Mouse (Mus musculus) right cerebral cortex, postnatal 25 days (tissue): ENCODE measurements at regions not wholly inside any gene's neighbourhood (a gene's known extent, or its start where the extent isn't known, plus 50 kb on each side); places are given as distances from the start of the nearest gene placed in this dataset.

Experiments
- DNase-seq: peaks from one replicate; pipeline ENCODE4 v3.0.0; 2022

DNA sequence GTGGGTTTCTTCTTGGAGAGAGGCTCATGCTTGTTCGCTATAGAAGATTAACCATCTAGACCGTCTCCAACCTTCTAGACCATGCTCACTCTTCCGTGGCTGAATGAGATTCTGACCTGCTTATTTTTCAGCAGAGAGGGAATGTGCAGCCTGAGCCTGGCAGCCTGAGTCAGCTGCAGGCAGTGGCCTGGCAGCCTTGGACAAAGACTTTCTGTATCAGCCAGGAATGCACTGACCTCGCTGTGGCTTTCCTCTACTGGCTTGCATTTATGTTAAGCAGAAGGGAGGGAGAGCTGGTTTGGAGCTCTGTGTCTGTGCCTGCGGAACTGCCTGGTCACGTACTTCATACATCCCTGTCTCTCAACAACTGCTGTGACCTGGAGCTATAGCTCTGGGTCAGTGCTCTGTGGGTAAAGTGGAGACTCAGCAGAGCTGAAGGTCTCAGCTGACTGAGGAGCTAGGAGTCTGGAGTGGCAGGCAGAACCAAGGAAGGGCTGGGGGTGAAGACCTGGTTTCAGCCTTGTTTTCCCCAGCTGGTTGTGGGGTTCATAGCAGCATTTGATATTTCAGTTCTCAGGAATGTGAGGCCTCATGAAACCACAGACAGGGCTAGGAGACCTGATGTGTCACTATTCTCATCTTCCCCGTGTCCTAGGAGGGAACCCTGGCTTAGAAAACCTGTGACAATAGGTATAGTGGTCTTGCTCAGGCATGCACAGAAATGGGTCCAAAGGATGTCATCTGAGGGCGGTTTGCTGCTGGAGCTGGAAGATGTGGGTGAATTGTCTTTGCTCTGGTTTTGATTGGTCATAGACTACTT, 207.2 kb upstream of the Ncam1 start:
- no peak for DNase-seq

DNA sequence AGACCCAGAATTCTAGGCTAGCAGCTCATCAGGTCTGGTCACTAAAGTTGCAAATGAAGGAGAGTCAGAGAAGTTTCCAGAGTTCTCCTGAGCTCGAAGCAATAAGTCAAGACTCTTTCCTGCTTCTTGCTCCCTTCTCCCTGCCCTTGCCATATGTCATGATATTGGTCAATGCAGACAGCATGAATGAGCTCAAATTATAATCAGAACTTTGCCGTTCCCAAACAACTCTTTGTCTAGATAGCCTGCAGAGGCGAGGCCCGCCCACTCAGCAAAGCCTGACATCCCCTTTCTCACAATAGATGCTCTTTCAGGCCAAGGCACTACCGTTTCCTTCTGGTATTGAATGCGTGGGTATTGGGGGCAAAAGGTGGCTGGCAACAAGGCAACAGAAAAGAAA, 204.0 kb upstream of the Ncam1 start:
- DNase-seq, result no peak

DNA sequence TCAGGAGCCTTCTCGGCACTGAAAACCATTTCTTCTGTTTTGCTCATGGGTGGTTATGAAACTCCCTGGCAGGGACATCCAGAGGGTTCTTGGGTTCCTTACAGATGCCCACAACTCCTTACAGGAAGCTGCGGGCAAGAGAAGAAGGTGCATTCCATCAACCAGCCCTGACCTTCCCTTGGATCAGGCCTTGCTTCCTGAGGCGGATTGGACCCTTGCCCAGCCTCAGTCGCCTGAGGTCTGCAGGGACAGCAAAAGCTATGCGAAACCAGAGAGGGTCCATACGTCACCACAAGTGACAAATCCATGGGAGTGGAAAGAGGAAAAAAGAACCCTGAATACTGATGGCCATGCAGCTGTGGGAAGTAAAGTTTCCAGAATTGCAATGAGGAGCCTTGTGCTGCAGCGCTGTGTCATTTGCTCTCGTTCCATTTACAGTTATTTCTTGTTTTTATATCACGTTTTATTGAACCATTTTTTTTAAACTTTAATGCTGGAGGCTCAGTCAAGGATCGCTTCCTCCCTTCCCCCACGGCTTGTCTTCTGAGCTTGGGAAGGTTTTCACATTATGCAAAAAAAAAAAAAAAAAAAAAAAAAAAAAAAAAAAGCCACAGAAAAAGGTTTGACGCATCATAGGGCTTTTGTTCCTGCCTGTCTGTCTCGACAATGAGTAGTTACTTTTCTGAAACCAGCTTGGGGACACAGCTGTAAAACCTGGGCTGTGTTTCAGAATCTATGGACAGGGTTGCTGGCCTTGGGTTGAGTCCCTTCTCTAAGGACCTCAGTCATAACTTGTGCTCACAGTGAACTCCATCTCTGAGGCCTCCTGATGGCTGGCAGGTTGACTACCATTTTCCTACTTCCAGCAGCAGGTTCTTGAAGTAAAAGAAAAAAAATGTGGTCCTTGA, 202.0 kb upstream of the Ncam1 start:
- no peak for DNase-seq

DNA sequence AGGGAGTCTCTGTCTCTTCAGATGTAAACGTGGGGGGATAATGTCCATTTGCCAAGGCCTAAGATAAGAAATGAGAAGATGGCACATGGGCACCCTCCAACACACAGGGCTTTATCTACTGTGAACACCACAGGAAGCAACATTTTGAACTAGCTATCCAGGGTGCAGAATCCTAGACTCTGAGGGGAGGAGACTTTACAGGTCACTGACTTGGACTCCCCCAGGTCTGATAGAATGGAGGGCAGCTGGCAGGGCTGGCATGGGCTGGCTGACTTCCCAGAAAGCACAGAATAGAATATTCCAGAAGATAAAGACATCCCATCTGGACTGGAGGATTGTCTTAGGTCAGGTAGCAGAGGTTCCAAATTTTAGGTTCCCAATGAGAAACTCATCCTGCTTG, 201.2 kb upstream of the Ncam1 start:
- no peak for DNase-seq

DNA sequence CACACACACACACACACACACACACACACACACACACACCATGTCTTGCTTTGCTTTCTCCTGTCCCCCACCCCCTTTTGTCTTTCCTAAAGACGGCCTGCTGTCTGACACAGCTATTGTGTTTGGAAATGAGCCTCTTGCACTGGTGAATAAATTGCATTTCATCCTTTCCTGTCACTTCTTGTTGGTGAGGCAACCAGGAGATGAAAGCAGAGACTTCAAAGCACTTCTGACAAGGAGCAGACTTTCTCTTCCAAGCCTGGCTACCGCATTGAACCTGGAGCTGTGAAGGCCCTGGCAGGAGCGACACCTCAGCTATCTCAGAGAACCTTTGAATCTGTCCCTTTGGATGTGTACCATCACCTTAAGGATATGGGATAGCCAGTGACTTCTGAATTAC, 199.4 kb upstream of the Ncam1 start:
- no peak for DNase-seq

DNA sequence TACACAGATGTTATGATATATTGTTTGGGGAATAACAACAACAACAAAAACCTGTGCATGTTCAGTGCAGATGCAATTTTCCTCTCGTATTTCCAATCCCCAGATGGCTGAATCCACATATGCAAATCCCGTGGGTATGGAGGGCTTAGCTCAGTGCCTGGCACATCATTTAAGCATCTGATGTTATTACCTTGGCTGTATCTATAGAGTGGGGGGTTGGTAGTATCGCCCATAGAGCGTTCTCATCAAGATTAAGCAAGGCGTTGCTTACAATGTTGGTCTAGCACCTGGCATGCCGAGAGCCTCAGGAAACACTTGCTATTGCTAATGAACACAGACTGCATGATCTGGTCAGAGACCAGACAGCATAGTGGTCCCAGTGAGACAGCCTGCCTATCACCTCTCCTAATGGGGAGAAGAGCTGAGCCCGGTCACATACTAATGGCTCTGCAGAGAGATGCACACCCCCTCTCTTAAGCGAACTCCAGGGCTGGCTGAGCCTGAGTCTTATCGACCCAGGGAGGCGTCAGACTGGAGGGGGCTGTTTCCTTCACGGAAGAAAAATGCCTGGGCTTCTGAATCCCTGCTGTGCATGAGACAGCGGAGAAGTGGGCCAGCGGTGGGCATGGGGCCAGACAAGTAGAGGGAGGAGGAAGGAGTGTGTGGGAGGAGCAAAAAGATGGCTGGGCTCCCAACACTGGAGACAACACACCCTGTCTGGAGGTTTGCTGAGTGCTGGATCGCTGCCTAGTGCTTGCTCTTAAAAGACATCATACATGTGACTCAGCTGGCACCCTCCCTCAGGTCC, 190.9 kb upstream of the Ncam1 start:
- peak; percentile 89 for DNase-seq

DNA sequence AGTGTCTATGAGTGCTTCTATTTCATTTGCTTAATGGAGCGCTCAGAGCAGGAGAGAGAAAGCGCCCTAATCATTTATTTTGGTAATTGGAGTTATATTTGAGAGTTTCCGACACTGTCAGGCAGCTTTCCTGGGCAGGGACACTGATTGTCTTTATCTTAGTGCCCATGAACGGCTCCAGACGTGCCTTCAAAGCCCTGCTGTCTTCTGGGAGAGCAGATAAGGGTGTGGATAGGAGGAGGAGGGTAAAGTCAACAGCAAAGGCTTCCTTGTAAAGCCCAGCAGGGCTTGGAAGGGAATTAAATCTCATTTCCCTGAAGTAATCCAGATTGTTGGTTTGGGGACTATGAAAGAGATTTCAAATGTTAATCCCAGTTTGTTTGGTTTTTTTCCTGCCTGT, 189.3 kb upstream of the Ncam1 start:
- DNase-seq, result no peak

DNA sequence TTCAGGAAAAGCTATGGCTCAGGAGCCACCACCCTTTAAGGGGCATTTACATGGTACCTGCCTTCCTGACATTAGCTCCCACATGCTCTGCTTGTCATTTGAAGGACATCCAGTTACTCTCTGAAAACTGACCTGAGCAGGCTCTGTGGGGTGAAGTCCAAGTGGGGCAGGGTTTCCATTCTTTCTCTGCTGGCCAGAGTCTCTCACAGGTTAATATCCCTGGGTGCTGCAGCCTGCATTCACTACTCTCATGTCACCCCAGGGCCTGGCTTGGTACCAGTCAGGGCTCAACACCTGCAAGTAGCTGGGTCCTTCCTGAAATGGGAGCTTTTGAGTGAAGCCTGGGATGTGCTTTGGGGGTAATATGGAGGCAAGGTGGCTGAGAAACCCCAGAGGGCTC, 188.8 kb upstream of the Ncam1 start:
- DNase-seq, result no peak

DNA sequence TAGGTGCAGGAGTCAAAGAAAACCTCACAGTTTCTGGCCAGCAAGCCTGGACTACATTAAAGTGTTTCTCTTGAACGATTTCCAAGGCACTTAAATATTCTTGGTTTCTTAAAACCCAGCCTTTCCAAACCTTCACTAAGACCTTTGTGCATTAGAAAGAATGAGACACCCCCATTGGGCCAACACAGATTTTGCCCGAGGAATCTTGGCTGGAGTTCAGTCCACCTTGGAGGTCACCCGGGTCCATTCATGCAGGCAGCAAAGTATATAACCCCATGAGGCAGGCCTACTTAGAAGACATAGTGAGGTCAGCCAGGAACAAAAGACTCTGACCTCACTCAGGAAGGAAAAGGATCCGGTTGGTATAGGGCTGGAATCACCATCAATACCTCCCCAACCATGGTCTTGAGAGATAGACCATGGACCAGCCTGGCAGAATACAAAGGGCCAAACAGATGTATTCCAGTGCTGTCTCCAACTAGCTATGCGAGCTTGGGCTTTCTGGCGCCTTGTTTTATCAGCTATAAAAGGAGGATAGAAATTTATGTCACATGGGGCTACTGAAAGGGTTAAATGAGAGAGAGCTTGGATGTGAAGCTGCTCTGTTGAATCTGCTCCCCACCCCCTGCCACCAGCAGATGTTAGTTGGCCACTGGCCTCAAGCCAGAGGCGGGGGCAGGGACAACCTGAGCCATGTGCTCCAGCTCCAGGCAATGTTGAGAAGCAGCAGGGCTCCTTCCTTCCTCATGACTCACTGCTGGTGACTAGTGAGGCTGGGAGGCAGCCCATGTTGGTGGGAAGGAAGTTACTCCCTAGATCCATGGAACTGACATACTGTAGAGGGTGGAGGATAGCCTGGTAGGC, 181.9 kb upstream of the Ncam1 start:
- DNase-seq, result peak; percentile 85

DNA sequence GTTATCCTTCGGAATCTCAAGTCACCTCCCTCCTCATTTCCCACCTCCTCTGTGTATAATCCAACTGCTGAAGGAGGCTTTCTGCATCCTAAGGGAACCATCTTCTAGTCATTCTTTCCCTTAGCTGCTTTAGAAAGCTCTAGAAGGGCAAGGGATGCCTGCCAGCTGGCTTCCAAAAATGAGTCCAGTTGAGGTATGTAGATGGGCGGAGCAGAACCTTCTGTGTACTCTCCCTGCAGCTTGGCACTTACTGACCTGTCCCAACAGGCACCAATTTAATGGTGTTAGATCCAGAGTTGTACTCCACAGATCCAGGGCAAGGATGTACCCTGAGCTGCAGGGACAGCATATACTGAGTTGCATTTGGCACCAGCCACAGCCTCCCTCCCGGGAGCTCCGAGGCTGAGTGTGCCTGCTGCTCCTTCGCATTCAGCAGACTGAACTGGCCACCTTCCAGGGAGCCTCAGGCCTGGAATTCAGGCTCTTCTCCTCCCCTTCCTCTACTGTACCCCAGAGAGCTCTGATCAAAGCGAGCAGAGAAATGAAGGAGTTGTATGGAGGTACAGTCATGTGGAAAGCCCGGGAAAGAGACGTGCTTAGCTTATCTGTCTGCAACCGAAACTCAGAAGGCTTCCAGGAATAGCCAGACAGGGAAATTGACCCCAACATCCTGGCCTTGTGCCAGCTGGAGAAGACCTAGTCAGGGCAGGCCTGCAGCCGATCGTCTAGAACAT, 177.4 kb upstream of the Ncam1 start:
- peak; percentile 62 for DNase-seq

DNA sequence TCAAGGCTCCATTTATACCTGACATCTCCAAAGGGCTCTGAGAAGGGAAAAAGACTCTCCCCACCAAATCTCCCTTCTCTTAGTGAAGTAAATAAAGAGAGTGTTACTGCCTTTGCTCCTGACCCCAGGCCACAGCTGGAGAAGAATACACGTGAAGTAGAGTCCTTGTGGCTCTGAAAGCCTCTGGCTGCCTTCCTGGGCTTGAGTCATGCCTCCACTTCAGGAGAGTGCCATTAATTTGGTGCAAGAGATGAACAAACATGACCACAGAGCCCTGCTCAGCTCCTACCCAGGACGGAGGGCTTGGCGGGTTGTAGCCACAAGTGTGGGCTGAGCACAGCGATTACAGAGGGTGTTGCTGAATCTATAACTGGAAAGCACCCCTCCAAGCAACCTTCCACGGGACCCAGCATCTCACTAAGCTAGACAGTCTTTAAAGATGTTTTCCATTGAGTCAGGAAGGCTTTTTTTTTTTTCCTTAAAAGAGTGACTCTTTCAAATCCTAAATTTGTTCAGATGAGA, 175.3 kb upstream of the Ncam1 start:
- DNase-seq, result no peak

DNA sequence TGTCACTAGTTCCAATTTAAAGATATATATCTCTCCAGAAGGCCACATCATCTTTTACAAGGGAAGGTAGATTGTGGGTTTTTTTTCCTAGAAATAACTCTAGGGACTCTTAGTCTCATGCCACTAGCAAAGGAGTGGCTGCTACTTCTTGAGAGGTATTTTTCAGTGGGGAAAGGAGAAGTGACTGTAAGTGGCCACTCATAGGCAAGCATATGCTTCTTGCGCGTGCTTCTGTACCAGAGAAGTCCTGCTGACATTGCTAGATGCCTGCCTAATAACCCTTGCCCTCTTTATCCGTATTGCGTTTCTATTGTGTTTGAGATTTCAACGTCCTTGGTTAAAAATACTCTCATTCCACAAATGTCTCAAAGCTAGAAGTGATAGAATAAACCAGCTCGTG, 170.7 kb upstream of the Ncam1 start:
- DNase-seq, result no peak

DNA sequence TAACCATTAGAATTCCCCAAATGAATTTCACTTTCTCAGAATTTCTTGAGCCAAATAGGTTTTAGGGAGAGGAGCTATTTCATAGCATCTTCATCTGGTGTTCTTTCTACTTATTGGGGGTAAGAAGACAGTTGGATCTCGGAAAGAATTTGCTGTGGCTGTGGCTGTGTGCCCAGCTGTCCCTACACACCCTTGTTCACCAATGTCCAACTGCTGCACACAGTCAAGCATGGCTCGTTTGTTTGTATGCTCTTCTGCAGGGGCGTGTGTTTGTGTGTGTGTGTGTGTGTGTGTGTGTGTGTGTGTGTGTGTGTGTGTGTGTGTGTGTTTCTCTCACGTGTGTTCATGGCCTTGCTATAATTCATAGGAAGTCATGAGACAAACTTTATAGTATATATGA, 165.9 kb upstream of the Ncam1 start:
- DNase-seq, result no peak

DNA sequence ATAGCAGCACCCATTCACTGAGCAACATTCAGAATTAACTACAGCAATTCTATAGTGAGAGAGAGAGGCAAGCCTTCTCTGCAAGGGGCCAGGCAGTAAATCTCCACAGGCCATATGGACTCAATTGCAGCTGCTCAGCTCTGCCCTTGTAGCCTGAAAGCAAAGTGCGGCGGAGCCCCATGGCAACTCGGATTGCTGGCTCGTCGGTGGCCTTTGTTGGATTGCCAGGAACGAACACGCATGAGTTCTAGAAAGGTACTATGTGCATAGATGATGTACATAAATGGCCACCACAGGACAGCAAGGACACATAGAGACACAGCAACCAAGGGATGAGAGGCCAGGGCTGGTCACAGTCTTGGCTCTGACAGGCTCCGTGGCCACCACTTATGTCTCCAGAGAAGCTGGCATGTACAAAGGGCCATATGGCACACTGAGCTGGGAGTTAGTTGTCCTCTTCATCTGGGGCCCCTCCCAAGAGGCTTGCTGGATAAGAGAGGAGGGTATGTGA, 163.9 kb upstream of the Ncam1 start:
- no peak for DNase-seq

DNA sequence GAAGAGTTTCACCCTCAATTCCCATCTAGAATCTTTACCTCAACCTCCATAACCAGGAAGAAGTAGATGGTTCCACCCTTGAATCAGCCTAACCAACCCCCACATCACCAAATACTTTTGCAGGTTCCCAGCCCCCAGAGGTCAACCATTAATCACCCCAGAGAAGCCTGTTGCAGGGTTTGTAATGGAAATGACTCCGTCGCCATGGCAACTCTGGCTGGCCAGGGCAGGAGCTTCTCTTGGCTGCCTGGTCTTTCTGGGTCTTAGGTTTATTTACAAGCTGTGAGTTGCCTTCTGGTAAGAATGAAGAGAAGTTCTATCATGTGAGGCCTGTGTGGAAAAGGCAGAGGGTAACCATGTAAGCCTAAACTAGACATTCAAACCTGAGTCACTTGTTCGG, 163.2 kb upstream of the Ncam1 start:
- DNase-seq, result no peak

DNA sequence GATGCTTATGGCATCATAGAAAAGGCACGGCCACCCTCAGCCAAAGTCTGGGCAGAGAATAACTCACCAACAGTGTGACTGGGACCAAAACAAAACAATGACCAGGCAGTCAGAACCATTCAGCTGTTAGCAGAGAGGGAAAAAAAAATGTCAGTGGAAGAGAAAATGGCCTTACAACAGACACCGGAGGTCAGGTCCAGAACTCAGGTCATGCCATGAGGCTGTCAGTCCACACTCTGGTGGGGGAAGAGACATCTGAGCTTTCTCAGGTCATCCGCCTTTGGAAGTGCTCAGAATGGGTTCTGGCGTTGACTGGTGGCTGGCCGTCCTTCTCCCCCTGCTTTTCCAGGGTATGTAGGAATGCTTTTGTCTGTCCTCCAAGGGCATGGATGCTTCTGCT, 162.6 kb upstream of the Ncam1 start:
- DNase-seq, result no peak

DNA sequence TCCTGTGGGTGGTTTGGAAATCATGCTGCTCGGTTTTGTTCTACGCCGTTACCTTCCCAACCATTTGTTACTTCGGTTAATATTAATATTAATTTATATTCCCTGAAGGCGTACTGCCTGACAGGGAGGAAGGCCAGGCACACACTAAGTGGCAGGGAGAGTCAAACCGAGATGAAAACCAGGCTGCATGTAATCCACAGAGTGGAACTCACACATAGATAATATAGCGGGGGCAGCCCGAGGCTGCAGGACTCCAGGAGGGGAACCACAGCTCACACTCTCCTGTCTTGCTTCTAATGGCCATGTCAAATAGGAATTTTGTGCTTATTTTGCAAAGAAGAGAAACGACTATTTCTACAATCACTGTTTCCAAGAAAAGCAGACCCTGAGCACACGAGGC, 161.3 kb upstream of the Ncam1 start:
- DNase-seq, result no peak

DNA sequence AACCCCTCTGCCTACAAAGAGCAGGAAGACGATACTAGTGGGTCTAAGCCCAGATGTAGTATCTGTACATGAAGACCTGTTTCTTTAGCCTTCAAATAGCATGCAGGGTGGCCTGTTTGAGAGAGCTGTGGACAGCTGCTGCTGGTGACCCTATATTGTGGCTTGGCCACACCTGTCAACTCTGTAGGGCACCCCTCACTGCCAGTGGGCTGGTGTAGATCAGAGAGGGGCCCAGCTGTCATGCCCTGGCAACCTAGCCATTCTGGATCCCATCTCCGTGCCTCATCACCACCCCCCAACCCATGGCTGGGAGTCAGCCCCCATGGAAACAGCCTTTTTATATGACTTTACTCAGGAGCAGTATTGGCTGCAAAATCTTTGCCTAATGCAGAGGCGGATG, 160.2 kb upstream of the Ncam1 start:
- DNase-seq, result no peak

DNA sequence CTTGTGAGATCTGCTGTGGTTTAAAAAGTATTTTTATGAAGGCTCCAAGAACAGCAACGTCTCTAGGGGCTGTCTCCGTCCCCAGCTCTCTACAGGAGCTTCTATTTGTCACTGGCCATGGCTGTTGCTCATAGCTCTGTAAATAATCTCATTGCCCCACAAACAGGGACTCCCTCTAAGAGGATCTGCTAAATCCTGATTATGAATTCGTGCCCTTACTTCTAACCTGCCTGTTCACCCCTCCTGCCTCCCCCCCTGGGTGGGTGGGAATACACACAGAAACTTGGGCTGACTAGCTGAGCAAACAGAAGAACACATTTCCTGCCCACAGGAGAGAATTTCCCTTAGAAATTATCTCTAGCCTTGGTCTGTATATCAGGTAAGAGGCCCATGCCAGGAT, 155.9 kb upstream of the Ncam1 start:
- no peak for DNase-seq

DNA sequence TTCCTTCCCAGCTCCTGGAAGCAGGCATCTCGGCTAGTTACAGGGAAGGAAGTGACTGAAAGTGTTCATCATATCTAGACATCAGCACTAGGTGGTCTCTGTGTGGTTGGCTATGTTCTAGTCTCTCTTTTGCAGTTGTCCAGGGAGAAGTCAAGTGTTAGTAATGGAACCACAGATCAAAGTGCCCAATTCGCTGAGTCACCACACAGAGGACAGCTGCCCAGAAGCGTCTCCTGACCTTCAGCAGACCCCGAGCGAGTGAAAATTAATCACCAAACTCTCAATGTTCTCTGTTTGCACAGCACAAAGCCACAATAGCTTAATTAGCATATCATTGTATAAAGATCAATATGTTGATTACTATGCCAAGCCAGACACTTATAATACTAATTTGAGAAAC, 151.6 kb upstream of the Ncam1 start:
- no peak for DNase-seq

DNA sequence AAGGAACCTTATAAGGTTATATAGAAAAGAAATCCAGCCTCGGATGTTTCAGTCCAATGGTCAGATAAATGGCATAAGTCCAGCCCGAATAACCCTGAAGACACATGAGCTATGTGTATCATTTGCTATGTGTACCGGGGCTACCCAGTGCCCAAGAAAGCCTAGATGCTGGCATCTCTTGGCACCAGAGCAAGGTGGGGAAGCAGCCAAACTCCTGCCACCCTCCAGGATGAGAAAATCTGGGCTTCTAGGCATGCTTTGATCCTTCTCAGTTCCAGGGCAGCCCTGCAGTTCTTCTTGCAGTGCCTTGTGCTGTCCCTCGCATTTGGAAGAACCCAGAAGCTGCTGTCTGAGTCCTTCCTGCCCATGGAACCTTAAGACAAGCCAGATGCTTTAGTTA, 149.8 kb upstream of the Ncam1 start:
- DNase-seq, result no peak
